Mouse (Mus musculus) gastrocnemius, adult 8-10 months (tissue): ENCODE measurements around the gene Map6. TPM values are rescaled to one million over a fixed set of nuclear protein-coding genes. Genes with fewer than 3 reads are reported as not detected.
"Not testable (repeated sequence)": the region's sequence is repeated elsewhere in the genome, so short reads cannot be mapped to it uniquely, and the experiment has no call there.

Experiments used
- DNase-seq, 2 experiments: peaks; one replicate each; pipeline ENCODE4 v3.0.0; 2022; ENCODE audit warnings: low spot score in 2 of 2
- total RNA-seq, 4 experiments: library from RNA; stranded (reverse); gene quantifications; 2 replicates each; pipeline ENCODE4 v1.2.4; 2022

Gene Map6
- total RNA-seq, 4 experiments from 2014 or later, result 1.5 to 2.8 (median 2.1) TPM

DNA sequence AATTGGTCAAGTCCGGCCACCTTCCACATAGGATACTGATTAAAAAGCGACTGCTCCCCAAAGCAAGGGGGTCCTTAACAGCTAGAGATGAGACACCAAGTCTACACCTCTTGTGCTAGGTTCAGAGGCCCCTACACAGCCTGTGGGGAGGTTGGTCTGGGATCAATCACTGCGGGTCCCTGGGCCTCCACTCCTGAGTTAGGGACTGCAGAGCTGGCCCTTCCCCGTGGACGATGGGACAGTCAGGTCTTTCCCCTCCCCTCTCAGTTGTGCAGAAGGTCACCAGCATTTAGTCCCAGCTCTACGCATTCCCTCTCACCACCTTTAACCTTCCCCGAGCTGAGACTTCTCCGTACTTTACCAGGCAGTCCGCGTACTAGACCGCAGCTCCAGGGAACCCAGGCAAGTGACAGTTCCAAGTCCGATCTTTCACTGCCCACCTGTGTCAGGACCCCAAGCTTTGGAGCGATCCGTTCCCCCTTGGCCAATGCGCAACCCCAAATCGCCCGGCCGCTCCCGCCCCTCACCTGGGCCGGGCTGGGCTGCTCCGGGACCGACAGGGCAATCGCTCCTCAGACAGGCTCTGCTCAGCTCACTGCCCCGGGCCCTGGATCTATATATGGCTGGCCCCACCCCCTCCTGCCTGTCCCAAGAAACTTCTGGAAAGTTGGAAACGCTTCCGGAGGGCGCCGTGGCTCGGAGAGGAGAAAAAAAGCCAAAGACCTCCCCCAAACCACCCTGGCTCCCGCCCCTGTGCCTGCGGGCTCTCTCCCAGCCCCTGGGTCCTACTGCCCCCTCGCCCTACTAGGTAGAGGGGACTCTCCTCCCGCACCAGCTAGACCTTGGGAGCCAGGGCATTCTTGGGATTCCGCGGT lies 85.5 kb downstream of the Map6 start, which contains the start of gene Serpinh1:
Serpinh1 (minus strand) TSS at position 714 of the 875 bp plus-strand sequence.
- peak; percentile 78 to 83 for DNase-seq

- DNase-seq, result peak; percentile 54 to 69
Observed at GRCm38 (mm10) chr7:99355731-99356131, 88.5 kb downstream of the Map6 start.

- peak in 1 of 2 experiments; percentile 45 for DNase-seq
Observed at GRCm38 (mm10) chr7:99356244-99356930, 89.1 kb downstream of the Map6 start.

GRCm38 (mm10) chr7:99357201-99357600 lies 90.0 kb downstream of the Map6 start:
- DNase-seq, result no peak

GRCm38 (mm10) chr7:99358371-99358770 lies 91.1 kb downstream of the Map6 start:
- no peak for DNase-seq

DNA sequence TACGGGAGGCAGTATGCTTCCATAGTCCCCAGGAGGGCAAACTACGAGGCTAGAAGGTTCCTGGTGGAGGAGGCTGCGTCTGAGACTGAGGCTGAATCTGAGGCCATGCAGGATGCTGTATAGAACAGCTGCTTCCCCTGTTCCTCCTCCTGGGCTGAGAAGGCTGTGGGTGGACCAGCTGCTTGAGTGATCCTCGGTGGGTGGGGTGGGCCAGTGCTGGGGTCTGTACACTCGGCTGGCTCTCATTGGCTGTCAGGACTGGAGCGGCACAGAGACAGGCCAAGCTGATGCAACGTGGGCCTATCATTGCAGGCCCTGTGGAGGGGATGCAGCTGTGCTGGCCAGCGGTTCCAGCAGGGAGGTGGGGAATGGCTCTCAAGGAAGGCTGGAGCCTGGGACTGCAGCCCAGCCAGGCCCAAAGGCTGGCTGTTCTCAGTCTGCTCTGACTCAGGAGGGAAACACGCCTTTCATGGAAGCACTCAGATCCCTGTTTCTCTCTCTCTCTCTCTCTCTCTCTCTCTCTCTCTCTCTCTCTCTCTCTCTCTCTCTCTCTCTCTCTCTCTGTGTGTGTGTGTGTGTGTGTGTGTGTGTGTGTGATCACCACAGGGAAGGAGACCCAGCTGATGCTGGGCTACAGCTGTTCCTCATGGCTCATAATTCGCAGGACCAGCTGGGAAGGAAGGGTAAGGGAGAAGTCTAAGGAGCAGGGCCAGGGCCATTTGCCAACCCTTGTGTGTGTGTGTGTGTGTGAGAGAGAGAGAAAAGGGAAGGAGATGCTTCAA lies 93.0 kb downstream of the Map6 start:
- DNase-seq, result peak; percentile 70 to 86

DNA sequence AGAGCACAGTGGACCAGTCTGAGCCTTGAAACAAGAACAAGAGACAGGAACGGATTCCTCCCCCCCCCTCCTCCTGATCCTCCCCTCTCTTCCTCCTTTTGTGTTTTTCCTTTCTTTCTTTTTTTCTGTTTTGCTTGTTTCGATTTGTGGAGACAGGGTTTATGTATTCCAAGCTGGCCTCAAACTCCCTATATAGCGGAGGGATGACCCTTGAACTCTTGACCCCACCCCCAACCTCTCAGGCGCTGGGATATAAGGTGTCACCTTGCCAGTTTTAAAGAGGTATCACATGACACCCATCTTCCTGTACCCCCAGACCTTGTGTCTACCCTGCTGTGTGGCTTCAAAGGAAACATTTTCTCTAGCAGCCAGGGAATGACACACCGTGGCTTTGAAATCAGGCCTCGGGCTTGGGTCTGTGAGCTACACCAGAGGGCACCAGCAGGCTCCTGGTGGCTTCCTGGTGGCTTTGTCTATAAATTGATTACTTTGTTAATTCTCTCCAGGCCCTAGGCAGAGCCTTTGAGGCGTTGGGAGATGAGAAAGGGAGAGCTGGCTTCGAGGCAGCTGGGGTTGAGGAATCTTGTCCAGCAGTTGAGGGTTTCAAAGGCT lies 93.7 kb downstream of the Map6 start:
- no peak for DNase-seq

- DNase-seq, result no peak
Observed at GRCm38 (mm10) chr7:99362137-99362536, 94.9 kb downstream of the Map6 start.

DNA sequence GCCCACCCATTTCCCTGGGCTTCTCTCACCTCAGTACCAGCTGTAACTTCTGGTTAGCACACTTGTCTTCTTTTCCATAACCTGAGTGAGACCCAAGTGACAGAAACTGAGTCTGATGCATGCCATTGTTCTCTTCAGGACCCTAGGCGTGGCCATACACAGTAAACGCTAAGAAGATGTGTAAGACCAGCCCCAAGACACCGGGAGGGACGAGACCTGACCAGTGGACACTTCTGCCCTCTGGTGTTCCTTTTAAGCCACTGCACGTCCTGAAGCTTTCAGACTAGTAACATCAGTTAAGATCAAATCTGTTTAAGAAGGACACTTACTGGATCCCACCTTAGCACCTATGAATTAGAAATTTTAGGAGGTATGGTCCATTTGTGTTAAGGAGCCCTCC lies 97.8 kb downstream of the Map6 start:
- peak in 1 of 2 experiments; percentile 53 for DNase-seq

- no peak for DNase-seq
Observed at GRCm38 (mm10) chr7:99366716-99367115, 99.5 kb downstream of the Map6 start.

GRCm38 (mm10) chr7:99374325-99374724 lies 107.1 kb downstream of the Map6 start:
- DNase-seq, result not testable (repeated sequence)

- DNase-seq, result peak in 1 of 2 experiments; percentile 63
Observed at GRCm38 (mm10) chr7:99375455-99375854, 108.2 kb downstream of the Map6 start.

GRCm38 (mm10) chr7:99378870-99379269 lies 111.6 kb downstream of the Map6 start:
- DNase-seq, result no peak

DNA sequence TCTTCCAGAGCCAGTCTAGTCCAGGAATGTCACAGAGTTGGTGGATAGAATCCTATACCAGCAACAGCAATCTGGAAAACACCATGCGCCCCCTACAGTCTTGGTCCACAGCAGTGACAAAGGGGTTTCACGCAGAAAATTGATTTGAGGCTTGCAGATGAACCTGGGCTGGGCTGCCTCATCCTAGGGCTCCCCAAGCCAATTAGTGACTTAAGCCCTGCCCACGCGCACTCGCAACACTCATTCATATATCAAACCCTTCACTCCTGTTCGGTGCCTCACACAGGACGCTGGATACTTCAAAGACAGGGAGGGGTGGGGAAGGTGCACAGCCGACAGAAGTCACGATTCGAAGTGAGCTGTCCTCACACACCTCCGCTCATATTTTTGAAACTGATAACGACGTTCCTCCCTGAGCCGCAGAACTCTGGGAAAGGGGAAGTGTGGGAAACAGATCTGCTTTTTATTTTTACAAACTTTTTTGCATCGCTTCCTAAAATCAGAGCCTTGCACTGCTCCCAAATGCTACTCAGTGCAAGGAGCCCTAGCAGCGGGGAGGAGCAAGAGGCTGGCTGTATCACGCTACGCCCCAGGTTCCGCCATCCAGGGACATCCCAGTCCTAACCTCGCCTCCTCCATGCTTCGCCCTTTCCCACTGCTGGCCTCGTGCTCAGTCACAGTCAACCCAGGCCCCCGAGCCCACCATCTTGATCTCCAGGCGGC lies 113.4 kb downstream of the Map6 start:
- DNase-seq, result no peak

DNA sequence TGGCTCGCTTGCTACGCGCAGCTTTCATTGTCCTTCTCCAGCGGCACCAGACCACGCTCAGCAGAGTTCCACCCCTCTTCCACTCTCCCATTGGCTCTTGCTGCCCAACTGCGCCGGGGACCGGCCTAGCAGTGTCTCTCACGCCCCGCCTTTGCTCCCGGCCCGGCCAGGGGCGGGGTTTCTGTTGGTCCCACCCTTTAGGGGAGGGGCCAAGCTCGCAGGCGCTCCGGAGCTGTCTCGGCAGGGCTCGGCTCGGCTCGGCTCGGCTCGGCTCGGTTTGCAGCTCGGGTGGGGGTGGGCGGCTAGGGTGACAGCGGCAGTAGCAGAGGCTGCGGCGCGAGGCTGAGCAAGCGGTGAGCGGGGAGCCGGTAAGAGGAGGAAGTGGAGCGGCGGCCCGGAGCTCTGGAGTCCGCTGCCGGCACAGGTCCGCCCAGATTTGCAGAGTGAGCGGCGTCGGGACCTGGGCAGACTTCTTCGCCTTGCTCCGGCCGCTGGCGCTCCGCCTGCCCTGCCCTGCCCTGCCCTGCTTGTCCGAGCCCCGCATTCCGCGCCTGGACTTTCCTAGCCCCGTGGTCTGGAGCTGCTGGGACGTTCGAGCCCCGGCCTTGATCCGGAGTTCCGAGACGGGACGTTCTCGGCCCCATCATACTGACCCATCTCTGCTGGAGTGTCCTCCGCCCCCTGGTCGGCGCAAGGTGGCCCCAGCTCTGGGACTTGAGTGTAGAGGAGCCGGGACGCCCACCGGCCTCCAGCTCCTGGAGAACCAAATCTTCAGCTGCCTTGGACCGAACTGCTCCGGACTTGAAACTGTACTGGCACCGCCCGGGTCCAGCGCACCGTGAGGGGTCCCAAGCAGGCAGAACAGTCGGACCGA lies 114.2 kb downstream of the Map6 start, which contains the start of gene Gdpd5:
Gdpd5 (plus strand) TSS at position 201 of the 874 bp plus-strand sequence.
- DNase-seq, result peak; percentile 98 to 99

- no peak for DNase-seq
Observed at GRCm38 (mm10) chr7:99382088-99383000, 115.1 kb downstream of the Map6 start.

DNA sequence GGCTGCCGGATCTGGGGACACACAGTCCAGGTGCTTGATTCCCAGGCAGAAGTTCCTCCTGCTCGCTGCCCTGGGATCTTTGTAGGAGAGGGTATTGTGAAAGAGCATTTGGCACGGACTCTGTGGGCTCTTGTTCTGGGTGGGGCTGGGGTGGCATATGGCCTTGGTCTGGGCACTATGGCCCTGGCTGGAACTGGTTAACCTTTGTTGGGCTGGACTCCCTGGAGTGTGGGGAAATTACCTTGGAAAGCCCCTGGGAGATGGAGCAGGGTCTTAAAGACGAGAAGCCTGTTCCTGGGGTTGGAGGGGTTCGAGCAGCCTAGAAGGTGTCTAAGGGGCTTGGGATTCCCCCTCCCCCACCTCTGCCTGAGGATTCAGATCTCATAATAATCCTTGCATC lies 116.0 kb downstream of the Map6 start:
- DNase-seq, result no peak

DNA sequence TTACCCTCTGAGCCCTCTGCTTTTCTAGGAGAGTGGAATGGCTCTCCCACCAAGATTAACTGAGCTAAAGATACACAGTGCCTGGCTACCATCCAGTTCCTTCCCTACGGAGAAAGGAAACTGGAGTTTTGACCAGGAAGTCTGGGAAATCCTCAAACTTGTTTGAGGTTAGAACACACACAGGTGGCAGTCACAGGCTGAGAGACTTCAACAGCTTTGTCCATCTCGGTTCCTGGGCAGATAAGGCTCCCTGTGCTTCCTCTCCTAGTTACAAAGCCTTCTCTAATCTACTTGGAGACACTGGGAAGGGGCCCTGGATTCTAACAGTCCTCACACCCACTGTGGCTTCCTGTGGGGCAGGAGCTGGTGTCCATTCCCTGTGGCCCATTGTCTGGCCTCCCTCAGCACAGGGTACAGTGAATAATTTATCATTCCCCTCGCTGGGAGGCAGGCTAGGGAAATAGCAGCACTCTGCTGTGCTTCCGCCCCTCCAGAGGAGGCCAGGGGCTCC lies 116.9 kb downstream of the Map6 start:
- no peak for DNase-seq
